Mouse (Mus musculus): ENCODE data around the gene Meltf. TPM values are rescaled to one million over a fixed set of nuclear protein-coding genes. Genes with fewer than 3 reads are reported as not detected.

Gene Meltf
- total RNA-seq, 2 experiments from 2014 or later = 0.10 TPM; not detected in 1

Other genes with a start within 250 kb of the Meltf start
- gene Dlg1, start 215.4 kb upstream of the Meltf start, total RNA-seq (2021) = 10 to 100 TPM; 41.7 to 41.8 TPM
- 1 to 10 TPM; 1.7 to 3.3 TPM for gene Pigz, start 55.0 kb downstream of the Meltf start, total RNA-seq (2021)
- 10 to 100 TPM; 81.8 to 82.0 TPM for gene 0610012G03Rik, start 69.7 kb downstream of the Meltf start, total RNA-seq (2021)
- gene Ncbp2, start 69.7 kb downstream of the Meltf start, total RNA-seq (2021) = 10 to 100 TPM; 21.4 to 25.5 TPM
- 10 to 100 TPM; 11.9 to 13.3 TPM for gene Senp5, start 124.5 kb downstream of the Meltf start, total RNA-seq (2021)
- gene Pak2, start 200.5 kb downstream of the Meltf start, total RNA-seq (2021) = 10 to 100 TPM; 24.7 to 27.7 TPM
- 10 to 100 TPM; 19.2 to 21.9 TPM for gene Pigx, start 220.9 kb downstream of the Meltf start, total RNA-seq (2021)
- gene Cep19, start 221.0 kb downstream of the Meltf start, total RNA-seq (2021) = 10 to 100 TPM in 1 of 2 experiments, 1 to 10 TPM in 1; 8.9 to 10.9 TPM

Measured in heart, postnatal 25 days (tissue).